Mouse (Mus musculus) urinary bladder, postnatal 10 days (tissue): ENCODE results near the gene Btf3.

Experiments used
- DNase-seq: peaks from one replicate; pipeline ENCODE4 v3.0.0; 2022; ENCODE audit warnings: low spot score

Btf3 gene

GRCm38 (mm10) chr13:98336205-98336604 is 19.4 kb upstream of the Btf3 start:
- no peak for DNase-seq

GRCm38 (mm10) chr13:98332106-98332505 is 15.3 kb upstream of the Btf3 start:
- no peak for DNase-seq

GRCm38 (mm10) chr13:98325034-98325433 is 8.2 kb upstream of the Btf3 start:
- no peak for DNase-seq

GRCm38 (mm10) chr13:98317911-98318310 is 1.1 kb upstream of the Btf3 start:
- DNase-seq: no peak

- no peak for DNase-seq
These were observed 456 bp upstream of the Btf3 start for GRCm38 (mm10) chr13:98317246-98317677.

GRCm38 (mm10) chr13:98316140-98316479 is 696 bp downstream of the Btf3 start:
- DNase-seq: no peak

- DNase-seq: no peak
These were observed 1.7 kb downstream of the Btf3 start for GRCm38 (mm10) chr13:98315124-98315523.

- no peak for DNase-seq
These were observed 3.2 kb downstream of the Btf3 start for GRCm38 (mm10) chr13:98313631-98314030.

- DNase-seq: no peak
These were observed 5.2 kb downstream of the Btf3 start for GRCm38 (mm10) chr13:98311597-98311996.

GRCm38 (mm10) chr13:98308724-98309123 is 8.1 kb downstream of the Btf3 start:
- DNase-seq: no peak

- DNase-seq: no peak
These were observed 8.8 kb downstream of the Btf3 start for GRCm38 (mm10) chr13:98308004-98308403.

GRCm38 (mm10) chr13:98306852-98307475 is 9.8 kb downstream of the Btf3 start:
- DNase-seq: no peak

- DNase-seq: no peak
These were observed 10.4 kb downstream of the Btf3 start for GRCm38 (mm10) chr13:98306393-98306792.

- DNase-seq: no peak
These were observed 11.5 kb downstream of the Btf3 start for GRCm38 (mm10) chr13:98305257-98305656.

GRCm38 (mm10) chr13:98298833-98299758 is 17.7 kb downstream of the Btf3 start:
- DNase-seq: peak; percentile 32

GRCm38 (mm10) chr13:98297883-98298482 is 18.8 kb downstream of the Btf3 start:
- no peak for DNase-seq

- no peak for DNase-seq
These were observed 20.7 kb downstream of the Btf3 start for GRCm38 (mm10) chr13:98296072-98296471.

GRCm38 (mm10) chr13:98291712-98292111 is 25.1 kb downstream of the Btf3 start:
- DNase-seq: no peak

- no peak for DNase-seq
These were observed 26.1 kb downstream of the Btf3 start for GRCm38 (mm10) chr13:98290719-98291118.

- no peak for DNase-seq
These were observed 35.7 kb downstream of the Btf3 start for GRCm38 (mm10) chr13:98280990-98281650.

- DNase-seq: no peak
These were observed 37.1 kb downstream of the Btf3 start, which contains the start of gene Gm21976 for GRCm38 (mm10) chr13:98279686-98280085. Gene Gm21976 (plus strand): TSS chr13:98279887.

- DNase-seq: no peak
These were observed 39.3 kb downstream of the Btf3 start for GRCm38 (mm10) chr13:98277501-98277900.
